Mouse (Mus musculus) T-helper 2 cell (primary cell): ENCODE data around the gene Rapgef6.

Experiments
- in situ Hi-C: fragments of 300-600 bp; cut with MboI, MseI; formaldehyde crosslinking; loops from one replicate; pipeline ENCODE4 v1.15.1; 2025; ENCODE audit warnings: high pct_unique_total_duplicates

Gene Rapgef6

DNA sequence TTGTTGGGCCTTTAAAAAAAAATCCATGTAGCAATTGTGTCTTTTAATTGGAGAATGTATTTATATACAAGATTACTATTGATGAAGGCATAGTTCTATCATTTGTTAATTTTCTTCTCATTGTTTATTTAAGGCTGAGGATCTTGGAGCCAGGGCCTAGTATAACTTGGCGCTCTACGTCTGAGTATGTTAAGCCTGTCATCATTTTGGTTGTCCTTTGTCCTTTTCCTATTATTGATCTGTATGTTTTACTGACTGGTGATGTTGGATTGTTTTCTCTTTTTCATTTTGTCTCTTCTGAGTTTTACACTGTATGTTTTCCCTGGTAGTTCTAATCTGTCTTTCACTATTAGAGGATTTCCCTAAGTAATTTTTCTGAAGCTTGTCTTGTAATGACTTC is 52.1 kb downstream of the Rapgef6 start:
- in situ Hi-C loops, result no loop called here

GRCm38 (mm10) chr11:54592585-54592984 is 69.9 kb downstream of the Rapgef6 start:
- in situ Hi-C loops, result no loop called here

GRCm38 (mm10) chr11:54594049-54594448 is 71.4 kb downstream of the Rapgef6 start:
- in situ Hi-C loops, result no loop called here

DNA sequence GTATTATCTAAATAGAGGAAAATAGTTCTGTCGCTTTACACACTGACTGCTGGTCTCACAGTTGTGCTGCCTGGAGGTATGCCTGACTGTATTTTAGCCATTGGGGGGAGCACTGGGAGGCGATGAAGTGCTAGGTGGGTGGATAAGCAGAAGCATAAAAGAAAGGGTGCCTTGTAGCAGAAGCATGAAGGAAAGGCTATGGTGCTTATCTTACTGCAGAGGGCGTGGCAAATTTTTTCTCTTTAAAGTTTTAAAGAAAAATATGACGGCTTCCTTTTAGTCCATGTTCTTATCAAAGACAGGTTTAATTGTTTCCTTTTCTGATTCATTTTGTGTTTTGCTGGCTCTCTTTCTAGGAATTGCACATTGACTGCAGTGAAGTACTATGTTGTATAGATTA is 72.4 kb downstream of the Rapgef6 start:
- in situ Hi-C loops, result no loop called here

GRCm38 (mm10) chr11:54595905-54596555 is 73.4 kb downstream of the Rapgef6 start:
- in situ Hi-C loops, result no loop called here

DNA sequence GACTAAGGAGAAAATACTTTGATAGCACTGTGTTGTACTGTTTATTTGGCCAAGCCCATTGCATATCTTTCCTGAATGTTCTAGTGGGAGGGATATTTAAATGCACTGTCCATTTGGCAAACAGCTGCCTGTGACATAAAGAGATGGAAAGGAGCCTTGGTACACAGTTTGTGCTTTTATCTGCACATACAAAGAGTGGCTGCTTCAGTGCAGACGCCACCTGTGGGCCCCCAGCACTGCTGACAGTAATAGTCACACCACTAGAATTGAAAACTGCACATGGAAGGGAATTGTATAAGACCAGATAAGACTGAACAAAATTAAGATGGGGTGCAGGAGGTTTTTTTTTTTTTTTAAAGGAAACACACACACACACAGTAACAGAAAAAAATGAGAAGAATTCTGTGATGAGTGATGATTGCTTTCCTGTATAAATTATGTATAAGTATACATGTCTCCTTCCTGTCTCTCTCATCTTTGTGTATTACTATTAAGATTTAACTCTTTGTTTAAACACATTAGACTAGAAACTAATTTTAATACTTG is 75.3 kb downstream of the Rapgef6 start:
- in situ Hi-C loops, result no loop called here

GRCm38 (mm10) chr11:54601121-54601520 is 78.5 kb downstream of the Rapgef6 start:
- in situ Hi-C loops, result loop anchor here (5.0 kb wide), 1 partner anchor 76 kb away; no protein-coding TSS in a partner anchor

DNA sequence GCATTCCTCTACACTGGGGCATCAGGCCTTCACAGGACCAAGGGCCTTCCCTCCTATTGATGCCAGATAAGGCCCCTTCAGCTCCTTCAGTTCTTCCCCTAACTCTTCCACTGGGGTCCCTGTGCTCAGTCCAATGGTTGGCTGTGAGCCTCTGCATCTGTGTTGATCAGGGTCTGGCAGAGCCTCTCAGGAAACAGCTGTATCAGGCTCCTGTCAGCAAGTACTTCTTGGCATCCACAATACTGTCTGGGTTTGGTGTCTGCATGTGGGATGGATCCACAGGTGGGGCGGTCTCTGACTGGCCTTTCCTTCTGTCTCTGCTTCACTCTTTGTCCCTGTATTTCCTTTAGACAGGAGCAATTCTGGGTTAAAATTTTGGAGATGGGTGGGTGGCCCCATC is 80.1 kb downstream of the Rapgef6 start:
- in situ Hi-C loops, result loop anchor here (5.0 kb wide), 1 partner anchor 75 kb away; no protein-coding TSS in a partner anchor

DNA sequence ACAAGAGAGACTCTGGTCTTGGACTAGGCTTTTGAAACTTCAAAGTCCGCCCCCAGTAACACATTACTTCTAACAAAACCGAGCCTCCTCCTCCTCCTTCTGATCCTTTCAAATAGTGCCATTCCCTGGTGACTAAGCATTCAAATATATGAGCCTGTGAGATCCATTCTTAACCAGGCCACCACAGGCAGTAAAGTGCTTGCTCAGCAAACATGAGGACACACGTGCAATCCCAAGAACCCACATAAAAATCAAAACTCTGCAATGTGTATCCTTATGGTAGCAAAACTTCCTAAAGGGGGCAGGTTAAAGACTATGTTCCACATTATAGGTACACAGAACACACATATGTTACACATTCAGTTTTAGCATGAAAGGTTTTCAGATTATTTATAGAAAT is 81.8 kb downstream of the Rapgef6 start:
- in situ Hi-C loops, result loop anchor here (5.0 kb wide), 1 partner anchor 73 kb away; no protein-coding TSS in a partner anchor

GRCm38 (mm10) chr11:54613628-54614027 is 91.0 kb downstream of the Rapgef6 start:
- in situ Hi-C loops, result loop anchor here (10.0 kb wide), 1 partner anchor 69 kb away; no protein-coding TSS in a partner anchor

- in situ Hi-C loops, result loop anchor here (10.0 kb wide), 1 partner anchor 70 kb away; no protein-coding TSS in a partner anchor
Observed at GRCm38 (mm10) chr11:54614560-54614959, 91.9 kb downstream of the Rapgef6 start.

- in situ Hi-C loops, result loop anchor here (10.0 kb wide), 1 partner anchor 74 kb away; no protein-coding TSS in a partner anchor
Observed at GRCm38 (mm10) chr11:54618841-54619240, 96.2 kb downstream of the Rapgef6 start.

GRCm38 (mm10) chr11:54621725-54622124 is 99.1 kb downstream of the Rapgef6 start:
- in situ Hi-C loops, result no loop called here

DNA sequence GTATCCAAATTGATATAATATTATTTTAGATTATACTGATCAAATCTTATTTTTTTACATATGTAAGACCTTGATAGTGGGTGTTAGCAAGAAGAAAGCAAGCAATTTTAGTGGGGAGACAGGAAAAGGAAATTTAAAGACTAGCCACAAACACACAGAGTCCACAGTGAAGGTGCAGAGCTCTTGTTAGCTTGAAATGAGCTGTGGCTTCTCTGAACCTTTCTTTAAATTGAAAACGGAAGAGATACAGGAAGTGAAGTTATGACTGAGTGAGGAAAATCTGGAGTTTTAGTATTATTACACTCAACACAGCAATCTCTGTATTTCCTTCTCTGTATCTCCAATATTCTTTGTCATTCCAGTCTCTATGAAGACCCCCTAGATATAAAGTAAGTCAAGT is 104.3 kb downstream of the Rapgef6 start:
- in situ Hi-C loops, result no loop called here

GRCm38 (mm10) chr11:54646420-54646819 is 123.8 kb downstream of the Rapgef6 start:
- in situ Hi-C loops, result no loop called here

- in situ Hi-C loops, result no loop called here
Observed at GRCm38 (mm10) chr11:54648573-54648972, 125.9 kb downstream of the Rapgef6 start.

GRCm38 (mm10) chr11:54655420-54655819 is 132.8 kb downstream of the Rapgef6 start:
- in situ Hi-C loops, result no loop called here

DNA sequence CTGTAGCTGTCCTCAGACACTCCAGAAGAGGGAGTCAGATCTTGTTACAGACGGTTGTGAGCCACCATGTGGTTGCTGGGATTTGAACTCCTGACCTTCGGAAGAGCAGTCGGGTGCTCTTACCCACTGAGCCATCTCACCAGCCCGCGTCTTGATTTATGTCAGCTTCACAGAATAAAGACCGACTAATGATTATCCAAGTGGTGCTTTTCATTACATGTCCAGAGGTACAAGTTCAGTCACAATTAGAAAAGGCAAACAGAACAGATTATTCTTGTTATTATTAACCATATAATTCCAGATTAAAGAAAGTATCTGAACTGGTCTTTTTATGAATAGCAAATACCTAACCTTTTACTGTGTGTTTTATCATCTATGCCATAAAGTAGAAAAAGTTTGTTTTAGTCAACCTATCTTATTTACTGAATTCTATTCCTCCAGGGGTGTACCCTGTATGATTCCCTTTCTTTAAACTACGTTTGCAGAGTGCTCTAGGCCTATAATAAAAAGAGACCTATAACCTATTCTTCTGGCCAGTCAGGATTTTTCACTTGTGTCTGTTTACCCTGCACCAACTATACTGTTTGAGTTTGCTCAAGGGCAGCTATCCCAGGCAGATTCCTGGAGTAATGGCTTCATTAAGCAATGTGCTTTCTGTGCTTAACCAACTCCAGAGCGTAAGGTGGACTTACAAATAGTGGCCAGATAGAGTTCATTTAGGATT is 151.1 kb downstream of the Rapgef6 start:
- in situ Hi-C loops, result no loop called here

GRCm38 (mm10) chr11:54675792-54676489 is 153.3 kb downstream of the Rapgef6 start:
- in situ Hi-C loops, result loop anchor here (5.0 kb wide), 1 partner anchor 74 kb away; no protein-coding TSS in a partner anchor

GRCm38 (mm10) chr11:54679141-54679540 is 156.5 kb downstream of the Rapgef6 start:
- in situ Hi-C loops, result loop anchor here (5.0 kb wide), 1 partner anchor 77 kb away; no protein-coding TSS in a partner anchor

GRCm38 (mm10) chr11:54684831-54685230 is 162.2 kb downstream of the Rapgef6 start:
- in situ Hi-C loops, result no loop called here

DNA sequence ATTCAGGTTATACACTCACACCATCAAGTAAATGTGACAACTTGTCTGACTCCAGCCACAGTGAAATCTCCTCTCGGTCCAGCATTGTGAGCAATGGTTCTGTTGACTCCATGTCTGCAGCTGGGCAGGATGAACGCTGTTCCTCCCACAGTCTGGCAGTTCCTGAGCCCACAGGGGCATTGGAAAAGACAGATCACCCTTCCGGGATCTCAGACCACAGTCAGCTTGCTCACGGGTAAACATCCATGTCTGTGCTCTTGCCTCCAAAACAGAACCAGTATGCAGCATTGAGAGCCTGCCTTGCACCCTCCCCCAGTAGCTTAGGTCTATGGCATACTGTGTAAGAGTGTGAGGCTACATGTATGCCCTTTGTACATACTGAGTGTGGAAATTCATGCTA is 167.5 kb downstream of the Rapgef6 start:
- in situ Hi-C loops, result no loop called here
